Mouse (Mus musculus): Measurements from ENCODE around the gene Slc2a2.

Gene Slc2a2

GRCm38 (mm10) chr3:28694811-28695210 lies 2.9 kb upstream of the Slc2a2 start:
- Histone ChIP-seq H3K27me3 (ENCODE audit: insufficient read depth, low read length) (peaks cover 27% of the 10 kb centered on the region), H3K4me3 (replicated peaks; ENCODE audit: low read length) (no peak overlapping the region), H3K4me1 (replicated peaks; ENCODE audit: low read depth, low read length) (peaks cover 8% of the 10 kb centered on the region), H3K36me3 (ENCODE audit: insufficient read depth, low read length) (no peaks in the 10 kb centered on the region), H3K9me3 (ENCODE audit: low read length) (no peaks in the 10 kb centered on the region)
- TF ChIP-seq NANOG (IDR thresholded peaks at IDR 0.05; ENCODE audit: borderline replicate concordance, low read length) (no peak), POU5F1 (IDR thresholded peaks at IDR 0.05; ENCODE audit: borderline replicate concordance, low read length) (no peak), CTCF (conservative IDR thresholded peaks at IDR 0.05; ENCODE audit: low read length) (no peak)

- Histone ChIP-seq H3K4me1 (replicated peaks; ENCODE audit: low read depth, low read length) (peaks cover 8% of the 10 kb centered on the region), H3K27me3 (ENCODE audit: insufficient read depth, low read length) (peaks cover 27% of the 10 kb centered on the region), H3K9me3 (ENCODE audit: low read length) (no peaks in the 10 kb centered on the region), H3K36me3 (ENCODE audit: insufficient read depth, low read length) (no peaks in the 10 kb centered on the region), H3K4me3 (replicated peaks; ENCODE audit: low read length) (peak overlapping the region; percentile 23)
- TF ChIP-seq POU5F1 (IDR thresholded peaks at IDR 0.05; ENCODE audit: borderline replicate concordance, low read length): no peak
- TF ChIP-seq NANOG (IDR thresholded peaks at IDR 0.05; ENCODE audit: borderline replicate concordance, low read length): no peak
- TF ChIP-seq CTCF (conservative IDR thresholded peaks at IDR 0.05; ENCODE audit: low read length): no peak
Observed at GRCm38 (mm10) chr3:28695608-28696007, 2.1 kb upstream of the Slc2a2 start.

GRCm38 (mm10) chr3:28696162-28696561 lies 1.5 kb upstream of the Slc2a2 start:
- Histone ChIP-seq H3K36me3 (ENCODE audit: insufficient read depth, low read length) (no peaks in the 10 kb centered on the region), H3K4me3 (replicated peaks; ENCODE audit: low read length) (peak overlapping the region; percentile 23), H3K4me1 (replicated peaks; ENCODE audit: low read depth, low read length) (peaks cover 8% of the 10 kb centered on the region), H3K27me3 (ENCODE audit: insufficient read depth, low read length) (peaks cover 27% of the 10 kb centered on the region), H3K9me3 (ENCODE audit: low read length) (no peaks in the 10 kb centered on the region)
- no peak for TF ChIP-seq POU5F1 (IDR thresholded peaks at IDR 0.05; ENCODE audit: borderline replicate concordance, low read length)
- no peak for TF ChIP-seq CTCF (conservative IDR thresholded peaks at IDR 0.05; ENCODE audit: low read length)
- TF ChIP-seq NANOG (IDR thresholded peaks at IDR 0.05; ENCODE audit: borderline replicate concordance, low read length): no peak

GRCm38 (mm10) chr3:28699601-28700000 lies 1.9 kb downstream of the Slc2a2 start:
- H3K4me3 ChIP-seq (replicated peaks; ENCODE audit: low read length): no peak overlapping the region
- H3K36me3 ChIP-seq (ENCODE audit: insufficient read depth, low read length): no peaks in the 10 kb centered on the region
- no peaks in the 10 kb centered on the region for H3K9me3 ChIP-seq (ENCODE audit: low read length)
- TF ChIP-seq NANOG (IDR thresholded peaks at IDR 0.05; ENCODE audit: borderline replicate concordance, low read length) (no peak), CTCF (conservative IDR thresholded peaks at IDR 0.05; ENCODE audit: low read length) (no peak), POU5F1 (IDR thresholded peaks at IDR 0.05; ENCODE audit: borderline replicate concordance, low read length) (no peak)
- H3K4me1 ChIP-seq (replicated peaks; ENCODE audit: low read depth, low read length): peaks cover 8% of the 10 kb centered on the region
- H3K27me3 ChIP-seq (ENCODE audit: insufficient read depth, low read length): peaks cover 25% of the 10 kb centered on the region

GRCm38 (mm10) chr3:28705522-28706137 lies 7.9 kb downstream of the Slc2a2 start:
- H3K36me3 ChIP-seq (ENCODE audit: insufficient read depth, low read length): no peaks in the 10 kb centered on the region
- H3K27me3 ChIP-seq (ENCODE audit: insufficient read depth, low read length): no peaks in the 10 kb centered on the region
- no peak for TF ChIP-seq NANOG (IDR thresholded peaks at IDR 0.05; ENCODE audit: borderline replicate concordance, low read length)
- TF ChIP-seq CTCF (conservative IDR thresholded peaks at IDR 0.05; ENCODE audit: low read length): no peak
- TF ChIP-seq POU5F1 (IDR thresholded peaks at IDR 0.05; ENCODE audit: borderline replicate concordance, low read length): no peak
- H3K9me3 ChIP-seq (ENCODE audit: low read length): no peaks in the 10 kb centered on the region
- H3K4me1 ChIP-seq (replicated peaks; ENCODE audit: low read depth, low read length): no peaks in the 10 kb centered on the region
- no peak overlapping the region for H3K4me3 ChIP-seq (replicated peaks; ENCODE audit: low read length)

DNA sequence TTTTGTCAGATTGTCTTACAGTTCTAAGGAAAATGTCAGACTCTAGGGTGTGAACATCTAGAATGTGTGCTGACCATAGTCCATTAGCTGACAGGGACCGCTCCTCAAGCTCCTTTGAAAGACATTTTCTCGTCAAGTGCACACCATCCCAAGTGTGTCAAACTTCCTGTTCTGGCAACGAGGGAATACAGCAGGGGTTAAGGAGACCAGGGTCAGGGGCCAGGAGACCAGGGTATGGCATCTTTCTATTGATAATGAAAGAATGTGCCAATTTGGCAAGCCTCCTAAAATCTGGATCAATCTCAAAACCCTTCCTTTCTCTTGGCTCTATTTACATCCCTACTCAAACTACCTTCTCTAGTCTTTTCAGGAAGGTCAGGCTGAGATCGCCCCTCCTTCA lies 9.0 kb downstream of the Slc2a2 start:
- H3K27me3 ChIP-seq (ENCODE audit: insufficient read depth, low read length): no peaks in the 10 kb centered on the region
- H3K4me1 ChIP-seq (replicated peaks; ENCODE audit: low read depth, low read length): no peaks in the 10 kb centered on the region
- no peaks in the 10 kb centered on the region for H3K9me3 ChIP-seq (ENCODE audit: low read length)
- no peaks in the 10 kb centered on the region for H3K36me3 ChIP-seq (ENCODE audit: insufficient read depth, low read length)
- no peak for TF ChIP-seq CTCF (conservative IDR thresholded peaks at IDR 0.05; ENCODE audit: low read length)
- TF ChIP-seq NANOG (IDR thresholded peaks at IDR 0.05; ENCODE audit: borderline replicate concordance, low read length): no peak
- no peak for TF ChIP-seq POU5F1 (IDR thresholded peaks at IDR 0.05; ENCODE audit: borderline replicate concordance, low read length)
- no peak overlapping the region for H3K4me3 ChIP-seq (replicated peaks; ENCODE audit: low read length)

DNA sequence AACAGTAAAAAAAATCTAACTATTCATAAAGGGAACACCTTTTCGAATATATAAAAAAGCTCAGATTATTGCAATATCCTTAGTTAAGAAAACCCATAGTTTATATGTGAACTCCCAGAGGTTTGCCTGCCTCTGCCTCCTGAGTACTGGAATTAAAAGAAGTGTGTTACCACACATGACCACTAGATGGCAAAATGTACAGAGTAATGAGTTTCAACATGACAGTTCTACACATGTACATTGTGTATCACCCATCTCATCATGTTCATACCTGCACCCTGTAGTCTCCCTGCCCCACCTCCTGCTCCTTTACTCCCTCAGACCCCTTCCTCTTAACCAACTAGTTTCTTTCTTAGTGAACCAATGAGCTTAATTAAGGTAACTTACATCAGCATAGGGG lies 12.0 kb downstream of the Slc2a2 start:
- TF ChIP-seq POU5F1 (IDR thresholded peaks at IDR 0.05; ENCODE audit: borderline replicate concordance, low read length) (no peak), CTCF (conservative IDR thresholded peaks at IDR 0.05; ENCODE audit: low read length) (peak; percentile 69), NANOG (IDR thresholded peaks at IDR 0.05; ENCODE audit: borderline replicate concordance, low read length) (no peak)
- Histone ChIP-seq H3K4me1 (replicated peaks; ENCODE audit: low read depth, low read length) (no peaks in the 10 kb centered on the region), H3K4me3 (replicated peaks; ENCODE audit: low read length) (no peak overlapping the region), H3K36me3 (ENCODE audit: insufficient read depth, low read length) (no peaks in the 10 kb centered on the region), H3K9me3 (ENCODE audit: low read length) (no peaks in the 10 kb centered on the region), H3K27me3 (ENCODE audit: insufficient read depth, low read length) (no peaks in the 10 kb centered on the region)

GRCm38 (mm10) chr3:28713913-28714698 lies 16.4 kb downstream of the Slc2a2 start:
- H3K27me3 ChIP-seq (ENCODE audit: insufficient read depth, low read length): peaks cover 2% of the 10 kb centered on the region; the same call in 1 of the 2 replicates
- TF ChIP-seq POU5F1 (IDR thresholded peaks at IDR 0.05; ENCODE audit: borderline replicate concordance, low read length) (no peak), CTCF (conservative IDR thresholded peaks at IDR 0.05; ENCODE audit: low read length) (no peak), NANOG (IDR thresholded peaks at IDR 0.05; ENCODE audit: borderline replicate concordance, low read length) (no peak)
- H3K9me3 ChIP-seq (ENCODE audit: low read length): no peaks in the 10 kb centered on the region
- no peaks in the 10 kb centered on the region for H3K4me1 ChIP-seq (replicated peaks; ENCODE audit: low read depth, low read length)
- H3K4me3 ChIP-seq (replicated peaks; ENCODE audit: low read length): no peak overlapping the region
- H3K36me3 ChIP-seq (ENCODE audit: insufficient read depth, low read length): no peaks in the 10 kb centered on the region

Measured in E14TG2a.4 (cell line).